Mouse (Mus musculus) c-Kit-positive CD71-positive TER-119-positive erythroid progenitor cells, embryonic 14.5 days (primary cell): Measurements from ENCODE around the gene Pip5k1a.
"Not testable (repeated sequence)": the region's sequence is repeated elsewhere in the genome, so short reads cannot be mapped to it uniquely, and the experiment has no call there.

Experiments
- DNase-seq: peaks from one replicate; pipeline ENCODE4 v3.0.0-alpha.2; 2013; ENCODE audit warnings: low spot score

The Pip5k1a gene

GRCm38 (mm10) chr3:95112760-95113159 lies 6.0 kb upstream of the Pip5k1a start:
- no peak for DNase-seq

- DNase-seq: peak; percentile 77
Observed at GRCm38 (mm10) chr3:95110911-95111726, 4.4 kb upstream of the Pip5k1a start, which contains the start of gene Vps72. Gene Vps72 (plus strand): TSS chr3:95111022.

GRCm38 (mm10) chr3:95107898-95108297 lies 1.2 kb upstream of the Pip5k1a start:
- no peak for DNase-seq

GRCm38 (mm10) chr3:95107308-95107707 lies 578 bp upstream of the Pip5k1a start:
- DNase-seq: not testable (repeated sequence)

- peak; percentile 38 for DNase-seq
Observed at GRCm38 (mm10) chr3:95105586-95106337, 968 bp downstream of the Pip5k1a start.

- no peak for DNase-seq
Observed at GRCm38 (mm10) chr3:95105121-95105520, 1.6 kb downstream of the Pip5k1a start.

- no peak for DNase-seq
Observed at GRCm38 (mm10) chr3:95100854-95101253, 5.9 kb downstream of the Pip5k1a start.

- DNase-seq: no peak
Observed at GRCm38 (mm10) chr3:95088071-95088470, 18.7 kb downstream of the Pip5k1a start.

- no peak for DNase-seq
Observed at GRCm38 (mm10) chr3:95071606-95072005, 35.1 kb downstream of the Pip5k1a start.

- DNase-seq: no peak
Observed at GRCm38 (mm10) chr3:95066570-95066969, 40.2 kb downstream of the Pip5k1a start.

- DNase-seq: no peak
Observed at GRCm38 (mm10) chr3:95066095-95066494, 40.6 kb downstream of the Pip5k1a start.

- no peak for DNase-seq
Observed at GRCm38 (mm10) chr3:95065553-95065952, 41.2 kb downstream of the Pip5k1a start.

- no peak for DNase-seq
Observed at GRCm38 (mm10) chr3:95063741-95064140, 43.0 kb downstream of the Pip5k1a start.

GRCm38 (mm10) chr3:95058078-95058477 lies 48.7 kb downstream of the Pip5k1a start:
- no peak for DNase-seq

GRCm38 (mm10) chr3:95056275-95056674 lies 50.5 kb downstream of the Pip5k1a start:
- DNase-seq: peak; percentile 34

GRCm38 (mm10) chr3:95054481-95055260 lies 52.1 kb downstream of the Pip5k1a start:
- DNase-seq: peak; percentile 57

- DNase-seq: peak; percentile 66
Observed at GRCm38 (mm10) chr3:95053701-95054100, 53.0 kb downstream of the Pip5k1a start.

GRCm38 (mm10) chr3:95052959-95053358 lies 53.8 kb downstream of the Pip5k1a start:
- peak; percentile 67 for DNase-seq

GRCm38 (mm10) chr3:95047914-95048313 lies 58.8 kb downstream of the Pip5k1a start:
- DNase-seq: no peak

GRCm38 (mm10) chr3:95046462-95047057 lies 60.2 kb downstream of the Pip5k1a start:
- peak; percentile 66 for DNase-seq

- DNase-seq: no peak
Observed at GRCm38 (mm10) chr3:95043251-95043650, 63.5 kb downstream of the Pip5k1a start.

- DNase-seq: no peak
Observed at GRCm38 (mm10) chr3:95042838-95043229, 63.9 kb downstream of the Pip5k1a start.
